Comparison of ENCODE assay signal across 8 mouse cellular contexts in genomic region chr15:96287369-96287975, GRCm38 (mm10). TPM values are rescaled to one million over a fixed set of nuclear protein-coding genes. Genes with fewer than 3 reads are reported as not detected.
DNase-seq lines count a peak whose midpoint lies in the region; ATAC-seq and TF ChIP-seq lines count a peak whose summit lies in the region.

Gene Arid2 (plus strand): TSS chr15:96287518.

- no peaks in the 10 kb centered on the region for H3K9me3 ChIP-seq in hindbrain, postnatal 0 days (ENCODE audit: low read length)

- TF ChIP-seq CTCF in hindbrain, postnatal 0 days (IDR thresholded peaks at IDR 0.05; ENCODE audit: low read depth): no peak

- H3K27ac ChIP-seq in hindbrain, postnatal 0 days: peak within 1 kb of the TSS; percentile 100

- intact Hi-C loops in left cerebral cortex, postnatal 25 days (cut with DNase I): loop anchor here (5.0 to 10.0 kb wide), 2 partner anchors 115 to 493 kb away; partner anchors contain the start of gene Ano6

- H3K27me3 ChIP-seq in hindbrain, postnatal 0 days (ENCODE audit: insufficient read depth, low read length): no peaks in the 10 kb centered on the region

- peak within 1 kb of the TSS; percentile 95 for H3K4me3 ChIP-seq in hindbrain, postnatal 0 days (ENCODE audit: low read length)

- no peaks in the 10 kb centered on the region for H3K36me3 ChIP-seq in hindbrain, postnatal 0 days (ENCODE audit: insufficient read depth, low read length)

- under 1% methylated on average over 51 of the region's 67 CpGs for WGBS in hindbrain, postnatal 0 days

- DNase-seq in T-cell, adult 2 months (ENCODE audit: low spot score): peak; percentile 52
- peak; percentile 75 for DNase-seq in gastrocnemius, postnatal 10 days
- DNase-seq in hindbrain, postnatal 0 days (ENCODE audit: low spot score): peak; percentile 73
- peak; percentile 46 to 69 for DNase-seq in left cerebral cortex, postnatal 25 days (ENCODE audit: low spot score in 2 of 2)
- peak; percentile 72 for DNase-seq in right cerebral cortex, postnatal 4 days
- no peak for DNase-seq in c-Kit-positive CD71-positive TER-119-positive erythroid progenitor cells, embryonic 14.5 days (ENCODE audit: low spot score)

- 0 out of 2 replicates have a peak, but pooled peaks cover 3% of the 10 kb centered on the region for H3K4me1 ChIP-seq in hindbrain, postnatal 0 days (ENCODE audit: insufficient read depth, low read length)

- H3K9ac ChIP-seq in hindbrain, postnatal 0 days (replicated peaks; ENCODE audit: low read length): peak within 1 kb of the TSS; percentile 100

- peak within 1 kb of the TSS; percentile 71 for H3K4me2 ChIP-seq in hindbrain, postnatal 0 days (ENCODE audit: low read depth, low read length)

- no peak for ATAC-seq in common myeloid progenitor, adult 5-6 weeks (replicated peaks; ENCODE audit: low read depth, poor library complexity, severe bottlenecking)
- ATAC-seq in hindbrain, postnatal 0 days: peak; percentile 31
- ATAC-seq in megakaryocyte-erythroid progenitor cell, adult 5-6 weeks (replicated peaks; ENCODE audit: low FRiP score, low TSS enrichment, poor library complexity, severe bottlenecking): no peak

RNA-seq across cellular contexts. Expression of gene Arid2, which starts in this region (rescaled TPM):
- total RNA-seq in common myeloid progenitor, adult 5-6 weeks (2017): 48.1 and 66.9 TPM in 2 replicates
- 10 to 100 TPM; 26.6 to 30.9 TPM for total RNA-seq in gastrocnemius, postnatal 10 days (2021)
- 35.0 and 38.4 TPM in 2 replicates for total RNA-seq in hindbrain, postnatal 0 days (2014; rRNA removed)
- 11.2 and 11.5 TPM in 2 replicates for polyA plus RNA-seq in hindbrain, postnatal 0 days (2015; fragmentation: Nextera tagmentation; extraction: Ambion mirVana)
- total RNA-seq in left cerebral cortex, postnatal 25 days (2021): 10 to 100 TPM; 35.3 to 36.0 TPM
- 91.7 and 92.2 TPM in 2 replicates for total RNA-seq in megakaryocyte-erythroid progenitor cell, adult 5-6 weeks (2014; fragmentation: Nextera tagmentation)
- 46.8 and 64.6 TPM in 2 replicates for total RNA-seq in megakaryocyte-erythroid progenitor cell, adult 5-6 weeks (2017)
